Mouse (Mus musculus) ES-E14 (cell line): Measurements from ENCODE around the gene Camkk1. TPM values are rescaled to one million over a fixed set of nuclear protein-coding genes. Genes with fewer than 3 reads are reported as not detected.

Experiments
- DNase-seq: peaks from one replicate; pipeline ENCODE4 v3.0.0-alpha.2; 2013; ENCODE audit warnings: low read depth, low spot score
- H3K27ac ChIP-seq: 2 replicates; pipeline ENCODE4 v1.5.1; 2012; ENCODE audit warnings: low read depth, mild to moderate bottlenecking, low read length, moderate library complexity, mixed read lengths; ENCODE audit not compliant: poor library complexity, insufficient read depth, severe bottlenecking
- H3K36me3 ChIP-seq: 2 replicates; pipeline ENCODE4 v1.6.1; 2012; ENCODE audit warnings: mild to moderate bottlenecking, low read length, moderate library complexity, mixed read lengths; ENCODE audit not compliant: control insufficient read depth, poor library complexity, insufficient read depth, severe bottlenecking
- H3K4me1 ChIP-seq, 2 experiments: fragments of 150-350 bp in 1 of 2; sonication (generic) in 1 of 2; 2 replicates each; pipeline ENCODE4 v1.6.1; 2012; ENCODE audit warnings: low read length in 2 of 2, mild to moderate bottlenecking in 1 of 2, mixed read lengths in 1 of 2; ENCODE audit not compliant: control insufficient read depth in 2 of 2, insufficient read depth in 2 of 2, poor library complexity in 1 of 2
- H3K4me3 ChIP-seq, 2 experiments: fragments of 150-350 bp in 1 of 2; sonication (generic) in 1 of 2; 2 replicates each; pipeline ENCODE4 v1.5.1; 2012; ENCODE audit warnings: low read length in 2 of 2, low read depth in 1 of 2, mild to moderate bottlenecking in 1 of 2, mixed read lengths in 1 of 2; ENCODE audit not compliant: insufficient read depth in 1 of 2, poor library complexity in 1 of 2, severe bottlenecking in 1 of 2
- H3K9ac ChIP-seq: 2 replicates; pipeline ENCODE4 v1.6.1; 2012; ENCODE audit warnings: low read depth, mild to moderate bottlenecking, low read length, mixed read lengths; ENCODE audit not compliant: poor library complexity, insufficient read depth, severe bottlenecking
- H3K9me3 ChIP-seq: fragments of 150-350 bp; sonication (generic); 2 replicates; pipeline ENCODE4 v1.6.1; 2012; ENCODE audit warnings: low read depth, mild to moderate bottlenecking, low read length; ENCODE audit not compliant: control insufficient read depth, insufficient read depth
- CHD2 ChIP-seq: IDR thresholded peaks from 2 replicates; pipeline ENCODE4 v1.6.1; 2014; ENCODE audit warnings: mild to moderate bottlenecking, low read depth, low read length, inconsistent platforms
- HCFC1 ChIP-seq: IDR thresholded peaks from 2 replicates; pipeline ENCODE4 v1.6.1; 2012; ENCODE audit warnings: low read length, inconsistent platforms, borderline replicate concordance; ENCODE audit not compliant: insufficient read depth
- MAFK ChIP-seq: IDR thresholded peaks from 2 replicates; pipeline ENCODE4 v1.6.1; 2014; ENCODE audit warnings: mild to moderate bottlenecking, low read depth, low read length, inconsistent platforms; ENCODE audit not compliant: insufficient read depth
- ZC3H11A ChIP-seq: IDR thresholded peaks from 2 replicates; pipeline ENCODE4 v1.6.1; 2012; ENCODE audit warnings: low read depth, mild to moderate bottlenecking, inconsistent platforms, low read length, borderline replicate concordance
- ZNF384 ChIP-seq: IDR thresholded peaks from 2 replicates; pipeline ENCODE4 v1.6.1; 2012; ENCODE audit warnings: low read depth, low read length, inconsistent platforms
- in situ Hi-C, 2 experiments: fragments of 600-800 bp; cut with MboI; formaldehyde crosslinking; loops; one replicate each; pipeline ENCODE4 v1.15.1; 2025; ENCODE audit warnings: low sequenced_read_pairs in 2 of 2, inconsistent platforms in 1 of 2; ENCODE audit not compliant: unreplicated experiment in 2 of 2
- total RNA-seq: library from RNA; depleted of rRNA; stranded (reverse); fragments of 300-350 nt; gene quantifications from 2 replicates; pipeline ENCODE4 v1.2.3, GENCODE M21; 2012

Camkk1 gene
- total RNA-seq, 1 experiment, result 4.5 TPM

DNA sequence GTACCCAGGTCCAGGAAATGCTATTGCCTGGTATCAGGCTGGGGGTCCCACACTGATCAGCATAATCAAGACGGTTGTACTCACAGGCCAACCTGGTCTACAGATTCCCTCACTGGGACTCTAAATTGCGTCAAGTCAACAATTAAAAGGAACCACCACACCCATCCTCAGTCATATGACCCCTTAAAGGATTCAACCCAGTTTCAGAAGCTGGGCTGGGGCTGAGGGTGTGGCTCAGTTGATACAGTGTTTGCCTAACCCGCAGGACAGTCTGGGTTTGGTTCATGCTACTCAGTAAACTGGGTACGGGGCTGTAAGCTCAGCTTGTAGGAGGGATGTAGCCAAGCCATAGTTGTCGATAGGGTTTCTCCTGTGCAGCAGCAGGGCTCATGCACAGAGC lies 32.1 kb upstream of the Camkk1 start:
- TF ChIP-seq MAFK, result no peak
- TF ChIP-seq HCFC1, result no peak
- no peak for TF ChIP-seq ZC3H11A
- no peak for TF ChIP-seq CHD2
- no peak for TF ChIP-seq ZNF384
- in situ Hi-C loops, result no loop called here
- Histone ChIP-seq H3K36me3 (no peaks in the 10 kb centered on the region), H3K9me3 (no peaks in the 10 kb centered on the region), H3K4me3 (no peak overlapping the region), H3K9ac (no peak overlapping the region), H3K27ac (no peak overlapping the region), H3K4me1 (peaks cover 0 to 7% of the 10 kb centered on the region in 2 experiments; a peak in 2 of 4 replicates)
- DNase-seq, result peak; percentile 25

- no peak overlapping the region for H3K9ac ChIP-seq
- H3K4me1 ChIP-seq, result peaks cover 0 to 7% of the 10 kb centered on the region in 2 experiments; a peak in 2 of 4 replicates
- no peak for TF ChIP-seq ZC3H11A
- no peak for TF ChIP-seq MAFK
- TF ChIP-seq ZNF384, result no peak
- no peak for TF ChIP-seq CHD2
- TF ChIP-seq HCFC1, result no peak
- in situ Hi-C loops, result no loop called here
- H3K4me3 ChIP-seq, result no peak overlapping the region
- H3K27ac ChIP-seq, result no peak overlapping the region
- H3K36me3 ChIP-seq, result no peaks in the 10 kb centered on the region
- no peak for DNase-seq
- no peaks in the 10 kb centered on the region for H3K9me3 ChIP-seq
Measured at GRCm38 (mm10) chr11:72987234-72987633, 31.6 kb upstream of the Camkk1 start.

DNA sequence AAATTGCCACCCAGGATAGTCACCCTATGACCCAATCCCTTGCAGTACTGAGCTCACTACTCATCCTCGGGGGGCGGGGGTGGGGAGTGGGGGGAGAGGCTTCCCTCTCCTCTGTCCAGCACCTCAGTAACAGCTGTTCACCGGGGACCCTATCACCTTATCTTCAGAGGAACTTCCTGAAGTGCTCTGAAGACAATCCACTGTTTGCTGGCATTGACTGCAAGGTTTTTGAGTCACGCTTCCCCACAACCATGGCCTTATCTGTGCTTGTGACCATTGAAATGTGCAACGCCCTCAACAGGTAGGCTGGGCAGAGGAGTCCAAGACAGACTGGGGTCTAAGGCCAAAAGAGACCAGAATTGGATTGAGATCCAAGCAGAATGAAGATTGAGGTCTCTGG lies 31.0 kb upstream of the Camkk1 start:
- in situ Hi-C loops, result no loop called here
- Histone ChIP-seq H3K9ac (no peak overlapping the region), H3K36me3 (no peaks in the 10 kb centered on the region), H3K4me3 (no peak overlapping the region), H3K9me3 (no peaks in the 10 kb centered on the region), H3K4me1 (peaks cover 0 to 7% of the 10 kb centered on the region in 2 experiments; a peak in 2 of 4 replicates), H3K27ac (no peak overlapping the region)
- TF ChIP-seq HCFC1 (no peak), MAFK (no peak), ZNF384 (no peak), CHD2 (no peak)
- DNase-seq, result no peak

DNA sequence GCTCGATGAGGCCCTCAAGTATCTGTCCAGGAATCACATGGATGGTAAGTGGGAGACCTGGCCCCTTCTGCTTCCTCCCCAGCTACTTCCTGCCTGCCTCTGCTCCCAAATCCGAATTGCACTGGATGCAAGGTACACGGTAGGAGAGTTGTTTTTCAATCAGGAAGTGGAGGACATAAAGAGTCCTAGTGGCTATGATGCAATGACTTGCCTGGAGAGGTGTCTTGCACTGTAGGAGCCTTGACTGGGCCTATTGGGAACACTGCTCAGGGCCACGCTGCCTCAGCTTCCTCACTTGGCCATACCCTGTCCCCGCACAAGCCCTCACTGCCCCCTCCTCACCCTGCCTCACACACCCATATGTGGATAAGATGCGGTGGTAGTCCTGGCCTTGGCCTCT lies 29.8 kb upstream of the Camkk1 start:
- H3K36me3 ChIP-seq, result no peaks in the 10 kb centered on the region
- peaks cover 0 to 7% of the 10 kb centered on the region in 2 experiments; a peak in 2 of 4 replicates for H3K4me1 ChIP-seq
- no peak overlapping the region for H3K27ac ChIP-seq
- no peaks in the 10 kb centered on the region for H3K9me3 ChIP-seq
- H3K4me3 ChIP-seq, result no peak overlapping the region
- TF ChIP-seq ZC3H11A (no peak), CHD2 (no peak), ZNF384 (no peak), MAFK (no peak), HCFC1 (no peak)
- no peak overlapping the region for H3K9ac ChIP-seq
- DNase-seq, result no peak
- in situ Hi-C loops, result no loop called here

GRCm38 (mm10) chr11:72990688-72991087 lies 28.1 kb upstream of the Camkk1 start:
- Histone ChIP-seq H3K9me3 (no peaks in the 10 kb centered on the region), H3K9ac (no peak overlapping the region), H3K4me1 (peaks cover 0 to 7% of the 10 kb centered on the region in 2 experiments; a peak in 2 of 4 replicates), H3K4me3 (no peak overlapping the region), H3K36me3 (no peaks in the 10 kb centered on the region), H3K27ac (no peak overlapping the region)
- TF ChIP-seq ZNF384, result no peak
- TF ChIP-seq HCFC1, result no peak
- no peak for TF ChIP-seq MAFK
- no peak for TF ChIP-seq CHD2
- TF ChIP-seq ZC3H11A, result no peak
- DNase-seq, result no peak
- in situ Hi-C loops, result no loop called here
